Mouse (Mus musculus) lung, adult 18-20 months (tissue): ENCODE measurements at regions not wholly inside any gene's neighbourhood (a gene's known extent, or its start where the extent isn't known, plus 50 kb on each side); places are given as distances from the start of the nearest gene placed in this dataset.

Source experiments
- DNase-seq, 2 experiments: peaks; one replicate each; pipeline ENCODE4 v3.0.0; 2022; ENCODE audit warnings: mixed read lengths in 2 of 2

- DNase-seq: peak in 1 of 2 experiments; percentile 2
Observed at GRCm38 (mm10) chr13:10741391-10741790, 380.7 kb upstream of the Chrm3 start.

GRCm38 (mm10) chr13:10725745-10726171 lies 365.1 kb upstream of the Chrm3 start:
- DNase-seq: no peak

- DNase-seq: no peak
Observed at GRCm38 (mm10) chr13:10725335-10725734, 364.7 kb upstream of the Chrm3 start.

- DNase-seq: no peak
Observed at GRCm38 (mm10) chr13:10720639-10721038, 360.0 kb upstream of the Chrm3 start.

GRCm38 (mm10) chr13:10711451-10711850 lies 350.8 kb upstream of the Chrm3 start:
- DNase-seq: no peak

- DNase-seq: no peak
Observed at GRCm38 (mm10) chr13:10710909-10711308, 350.3 kb upstream of the Chrm3 start.

- DNase-seq: no peak
Observed at GRCm38 (mm10) chr13:10697146-10697545, 336.5 kb upstream of the Chrm3 start.

- DNase-seq: peak; percentile 59 to 70
Observed at GRCm38 (mm10) chr13:10696181-10696977, 335.7 kb upstream of the Chrm3 start.

GRCm38 (mm10) chr13:10691307-10691706 lies 330.7 kb upstream of the Chrm3 start:
- DNase-seq: no peak

GRCm38 (mm10) chr13:10687379-10687778 lies 326.7 kb upstream of the Chrm3 start:
- no peak for DNase-seq

- no peak for DNase-seq
Observed at GRCm38 (mm10) chr13:10654086-10654422, 293.4 kb upstream of the Chrm3 start.

GRCm38 (mm10) chr13:10653376-10654085 lies 292.9 kb upstream of the Chrm3 start:
- DNase-seq: peak in 1 of 2 experiments; percentile 4

- peak in 1 of 2 experiments; percentile 2 for DNase-seq
Observed at GRCm38 (mm10) chr13:10636859-10637258, 276.2 kb upstream of the Chrm3 start.

- DNase-seq: no peak
Observed at GRCm38 (mm10) chr13:10630467-10630866, 269.8 kb upstream of the Chrm3 start.

- no peak for DNase-seq
Observed at GRCm38 (mm10) chr13:10619661-10620060, 259.0 kb upstream of the Chrm3 start.

GRCm38 (mm10) chr13:10618421-10618954 lies 257.8 kb upstream of the Chrm3 start:
- DNase-seq: no peak

GRCm38 (mm10) chr13:10574951-10575350 lies 214.3 kb upstream of the Chrm3 start:
- DNase-seq: no peak

GRCm38 (mm10) chr13:10566825-10567224 lies 206.2 kb upstream of the Chrm3 start:
- DNase-seq: no peak

- no peak for DNase-seq
Observed at GRCm38 (mm10) chr13:10557559-10557958, 196.9 kb upstream of the Chrm3 start.

GRCm38 (mm10) chr13:10554595-10554994 lies 193.9 kb upstream of the Chrm3 start:
- no peak for DNase-seq

- no peak for DNase-seq
Observed at GRCm38 (mm10) chr13:10542723-10543122, 182.1 kb upstream of the Chrm3 start.

- peak; percentile 34 to 44 for DNase-seq
Observed at GRCm38 (mm10) chr13:10540197-10540940, 179.7 kb upstream of the Chrm3 start.

- no peak for DNase-seq
Observed at GRCm38 (mm10) chr13:10538927-10539326, 178.3 kb upstream of the Chrm3 start.
